Mouse (Mus musculus) c-Kit-negative CD71-positive TER-119-positive erythroid progenitor cells, embryonic 14.5 days (primary cell): ENCODE measurements around the gene Med24.
"Not testable (repeated sequence)": the region's sequence is repeated elsewhere in the genome, so short reads cannot be mapped to it uniquely, and the experiment has no call there.

Source experiments
- DNase-seq: peaks from one replicate; pipeline ENCODE4 v3.0.0-alpha.2; 2013; ENCODE audit warnings: low read depth, low spot score

Gene Med24

DNA sequence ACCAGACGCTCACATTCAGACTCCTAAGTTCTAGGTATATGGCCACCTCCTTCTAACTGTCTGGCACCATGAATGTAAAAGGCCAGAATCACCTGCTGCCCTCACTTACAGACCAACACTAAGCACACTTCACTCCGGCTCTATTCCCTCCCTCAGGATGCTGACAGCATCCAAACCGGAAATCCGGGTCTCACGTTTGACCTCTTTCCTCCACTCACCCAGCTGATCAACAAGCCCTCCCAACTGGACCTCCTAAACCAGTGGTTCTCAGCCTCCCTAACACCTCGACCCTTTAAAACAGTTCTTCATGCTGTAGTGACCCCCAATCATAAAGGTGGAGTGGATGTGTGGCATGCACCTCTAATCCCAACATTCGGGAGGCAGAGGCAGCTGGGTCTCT lies 6.1 kb downstream of the Med24 start:
- DNase-seq: no peak

- DNase-seq: no peak
These were observed 7.6 kb downstream of the Med24 start for GRCm38 (mm10) chr11:98721458-98722226.

GRCm38 (mm10) chr11:98720756-98721155 lies 8.5 kb downstream of the Med24 start:
- no peak for DNase-seq

GRCm38 (mm10) chr11:98717904-98718303 lies 11.3 kb downstream of the Med24 start:
- no peak for DNase-seq

GRCm38 (mm10) chr11:98715946-98716345 lies 13.3 kb downstream of the Med24 start:
- DNase-seq: no peak

- no peak for DNase-seq
These were observed 15.5 kb downstream of the Med24 start for GRCm38 (mm10) chr11:98713703-98714102.

DNA sequence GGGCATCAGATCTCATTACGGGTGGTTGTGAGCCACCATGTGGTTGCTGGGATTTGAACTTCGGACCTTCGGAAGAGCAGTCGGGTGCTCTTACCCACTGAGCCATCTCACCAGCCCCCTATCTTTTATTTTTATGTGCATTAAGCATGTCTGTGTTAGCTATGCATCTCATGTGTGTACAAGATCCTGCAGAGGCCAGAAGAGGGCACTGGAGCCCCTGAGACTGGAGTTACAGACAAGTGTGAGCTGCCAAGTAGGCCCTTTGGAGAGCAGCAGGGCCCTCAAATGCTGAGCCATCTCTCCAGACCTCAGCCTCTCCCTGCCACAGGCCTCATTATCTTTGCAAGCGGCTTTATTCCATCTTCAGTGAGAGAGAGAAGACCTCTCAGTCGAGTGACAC lies 17.2 kb downstream of the Med24 start:
- not testable (repeated sequence) for DNase-seq

DNA sequence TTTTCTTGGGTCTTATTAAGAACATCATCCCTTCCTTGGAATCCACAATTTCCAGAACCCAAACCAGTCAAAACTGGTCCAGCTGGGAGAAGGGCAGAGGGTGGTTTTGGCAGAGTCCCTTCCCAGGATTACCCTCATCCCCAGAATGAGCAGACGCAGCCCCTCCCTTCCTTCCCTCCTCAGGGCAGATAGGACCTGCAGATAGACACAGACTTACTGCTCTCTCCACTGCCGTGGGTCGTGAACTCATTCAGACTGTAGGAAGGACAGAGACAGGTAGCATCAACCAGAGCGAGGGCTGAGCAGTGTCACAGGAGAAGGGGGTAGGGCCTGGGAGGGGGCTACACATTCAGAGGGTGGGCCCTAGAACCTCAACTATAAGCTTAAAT lies 18.2 kb downstream of the Med24 start:
- DNase-seq: no peak

GRCm38 (mm10) chr11:98710416-98711045 lies 18.7 kb downstream of the Med24 start:
- peak; percentile 64 for DNase-seq

DNA sequence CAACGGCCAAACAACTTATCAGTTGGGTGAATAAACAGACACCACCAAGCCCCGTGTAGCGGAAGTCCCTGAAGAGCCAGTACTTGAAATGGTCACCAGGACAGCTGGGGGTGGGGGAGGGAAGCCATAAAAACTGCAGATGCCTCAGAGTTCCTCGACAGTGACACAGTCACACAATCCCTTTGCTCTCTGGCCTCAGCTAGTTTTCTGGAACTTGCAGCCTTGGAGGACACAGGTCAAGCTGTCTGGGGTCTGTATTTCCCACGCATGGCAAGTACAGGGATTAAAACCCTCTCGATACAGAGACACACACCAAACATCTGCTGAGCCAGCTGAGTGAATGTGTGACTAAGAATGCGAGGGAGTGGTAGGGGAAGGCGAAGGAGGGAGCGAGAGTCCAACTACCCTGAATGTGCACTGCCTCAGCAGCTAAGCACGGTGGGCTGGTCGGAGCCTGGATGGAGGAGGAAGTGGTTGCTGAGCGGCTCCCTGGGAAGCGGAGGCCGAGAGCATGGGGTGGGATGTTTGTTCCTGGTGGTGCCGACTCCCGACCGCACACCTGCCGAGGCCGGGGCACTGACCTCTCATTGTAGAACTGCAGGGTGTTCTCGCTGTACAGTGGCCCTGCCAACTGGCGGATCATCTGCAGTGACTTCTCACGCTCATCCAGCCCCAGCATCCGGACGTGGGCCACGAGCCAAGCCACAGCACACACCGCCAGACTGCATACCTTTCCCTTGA lies 20.1 kb downstream of the Med24 start:
- no peak for DNase-seq

- DNase-seq: no peak
These were observed 20.8 kb downstream of the Med24 start for GRCm38 (mm10) chr11:98708282-98708956.

DNA sequence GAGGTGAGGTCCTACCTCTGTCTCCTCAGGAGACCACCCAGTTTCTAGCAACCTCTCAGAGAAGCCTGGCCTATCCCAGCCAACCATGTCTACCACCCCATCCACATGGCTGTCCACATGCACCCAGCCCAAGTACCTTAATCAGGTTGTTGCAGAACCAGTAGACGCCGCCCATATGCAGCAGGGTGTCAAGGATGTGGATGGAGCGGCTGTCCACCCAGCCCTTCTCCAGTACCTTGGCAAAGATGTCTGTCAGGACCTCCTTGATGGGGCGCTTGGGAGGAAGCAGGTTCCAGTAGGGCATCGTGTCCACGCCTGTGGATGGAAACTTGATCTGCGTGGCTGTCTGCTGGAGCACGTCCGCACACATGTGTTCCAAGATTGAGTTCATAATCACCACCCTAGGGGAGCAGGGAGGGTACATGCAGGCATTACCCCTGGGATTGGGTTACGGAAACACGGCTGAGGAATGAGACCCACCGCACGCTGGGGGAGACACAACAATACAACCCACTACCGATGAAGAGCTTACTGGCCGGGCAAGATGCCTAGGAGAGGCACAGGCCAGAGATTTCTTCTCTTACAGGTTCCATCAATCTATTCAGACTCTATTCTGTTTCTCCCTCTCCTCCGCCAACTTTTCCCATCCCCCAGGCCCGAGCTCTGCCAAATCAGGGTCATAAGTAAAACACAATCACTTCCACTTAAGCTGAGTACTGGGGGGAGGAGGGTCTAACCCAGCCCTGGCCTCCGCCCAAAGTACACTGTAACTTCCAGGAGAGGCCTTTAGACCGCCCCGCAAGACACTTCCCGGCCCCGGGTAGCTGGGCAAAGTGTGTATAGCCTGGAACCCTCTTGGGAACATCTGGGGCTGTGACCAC lies 21.6 kb downstream of the Med24 start:
- no peak for DNase-seq

- DNase-seq: no peak
These were observed 24.2 kb downstream of the Med24 start for GRCm38 (mm10) chr11:98705021-98705420.

DNA sequence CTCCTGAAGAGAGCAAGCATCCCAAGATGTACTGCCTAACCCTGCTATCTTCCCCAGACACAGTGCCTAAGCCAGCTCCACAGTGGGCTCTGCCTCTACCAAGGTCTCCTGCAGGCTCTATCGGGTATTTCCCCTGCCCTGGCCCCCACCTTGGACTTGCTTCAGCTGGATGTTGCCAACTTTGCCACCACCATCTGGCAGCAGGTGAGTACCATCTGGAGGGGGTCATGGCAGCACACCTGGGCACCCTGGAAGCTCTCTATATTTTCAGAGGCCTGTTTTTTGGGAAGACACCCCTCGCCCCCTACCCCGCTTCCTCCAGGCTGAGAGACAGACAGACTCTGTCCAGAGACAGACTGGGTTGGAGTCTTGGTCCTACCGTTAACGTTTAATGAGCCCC lies 26.9 kb downstream of the Med24 start:
- no peak for DNase-seq

DNA sequence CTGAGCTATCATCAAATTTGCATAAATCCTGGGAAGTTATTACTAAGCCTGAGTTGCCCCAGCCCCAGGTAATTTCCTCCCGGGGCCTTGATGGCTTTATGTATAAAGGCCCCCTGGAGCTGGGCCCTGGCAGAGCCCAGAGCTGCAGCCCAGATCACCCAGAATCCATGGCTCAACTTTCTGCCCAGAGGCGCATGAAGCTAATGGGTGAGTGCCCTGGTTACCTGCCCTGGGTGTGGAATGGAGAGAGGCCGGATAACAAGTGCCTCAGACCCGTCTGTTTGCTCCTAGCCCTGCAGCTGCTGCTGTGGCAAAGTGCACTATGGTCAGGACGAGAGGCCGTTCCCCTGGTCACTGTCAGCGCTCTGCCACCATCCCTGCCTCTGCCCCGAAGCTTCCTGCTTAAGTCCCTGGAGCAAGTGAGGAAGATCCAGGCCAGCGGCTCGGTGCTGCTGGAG lies 28.0 kb downstream of the Med24 start, which contains the start of gene Csf3:
Csf3 (plus strand) TSS at position 51 of the 458 bp plus-strand sequence.
- DNase-seq: no peak

GRCm38 (mm10) chr11:98699911-98700310 lies 29.3 kb downstream of the Med24 start:
- peak; percentile 54 for DNase-seq

GRCm38 (mm10) chr11:98698849-98699640 lies 30.2 kb downstream of the Med24 start:
- DNase-seq: no peak

DNA sequence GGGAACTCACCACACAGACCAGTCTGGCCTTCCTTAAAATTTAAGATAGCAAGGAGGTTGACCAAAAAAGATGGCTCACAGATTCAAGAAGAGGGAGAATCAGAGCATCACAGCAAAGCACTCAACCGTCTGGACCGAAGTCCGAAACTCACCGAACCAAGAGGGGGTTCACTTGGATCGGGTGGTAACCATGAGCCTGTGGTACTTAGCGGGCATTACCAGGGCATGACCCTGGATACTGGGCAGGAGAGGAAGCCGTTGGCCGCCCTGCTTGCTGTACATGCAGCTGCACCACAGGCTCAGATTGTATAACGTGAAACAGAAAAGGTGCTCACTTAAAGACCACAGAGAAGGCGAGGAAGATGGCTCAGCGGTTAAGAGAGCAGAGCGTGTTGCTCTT lies 32.0 kb downstream of the Med24 start:
- no peak for DNase-seq

DNA sequence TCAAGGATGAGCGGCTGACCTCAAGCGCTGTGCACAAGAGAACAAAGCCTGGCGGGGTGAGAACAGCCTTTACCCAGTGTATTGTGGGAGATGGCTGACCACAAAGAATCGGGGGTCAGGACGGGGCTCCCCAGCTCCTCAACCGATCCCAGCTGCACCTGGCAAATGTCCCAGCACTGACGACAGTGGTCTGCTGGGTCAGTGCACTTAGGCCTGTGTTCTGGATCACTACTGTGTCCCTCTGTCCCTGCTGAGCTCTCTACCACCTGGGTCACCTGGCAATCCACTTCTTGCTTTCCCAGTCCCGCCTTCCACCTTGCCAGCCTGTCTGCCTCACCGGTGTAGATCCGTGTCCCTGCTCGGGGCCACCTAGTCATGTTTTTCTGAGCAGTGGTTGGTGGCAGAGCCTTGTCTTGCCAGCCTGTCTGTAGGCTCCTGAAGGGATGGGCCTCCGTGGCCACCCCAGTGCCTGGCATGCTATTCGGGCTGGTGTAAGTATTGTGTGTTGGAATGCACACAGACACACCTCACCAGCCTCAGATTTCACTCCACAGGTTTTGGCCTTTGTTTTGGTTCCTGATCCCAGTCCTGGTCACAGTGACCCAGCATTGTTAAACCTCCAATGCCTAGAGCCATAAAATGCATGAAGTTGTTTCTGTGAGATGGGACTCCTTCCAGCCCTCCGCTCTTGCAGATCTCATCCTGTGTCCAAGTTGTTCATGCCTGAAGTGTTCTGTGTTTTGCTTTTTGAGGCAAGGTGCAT lies 32.6 kb downstream of the Med24 start:
- no peak for DNase-seq
